Mouse (Mus musculus) left cerebral cortex, adult 11 months (tissue): ENCODE data around the gene Slc6a2.

Experiments used
- DNase-seq: peaks from one replicate; pipeline ENCODE4 v3.0.0; 2022; ENCODE audit warnings: low spot score

The Slc6a2 gene

GRCm38 (mm10) chr8:92959779-92960178 lies at the start of gene Slc6a2:
Gene Slc6a2, plus strand, starts transcription at chr8:92960079.
- DNase-seq = no peak

GRCm38 (mm10) chr8:92911477-92911876 lies 48.4 kb upstream of the Slc6a2 start:
- no peak for DNase-seq

GRCm38 (mm10) chr8:92913396-92913795 lies 46.5 kb upstream of the Slc6a2 start:
- no peak for DNase-seq

GRCm38 (mm10) chr8:92916082-92916481 lies 43.8 kb upstream of the Slc6a2 start:
- no peak for DNase-seq

- no peak for DNase-seq
These were observed 38.1 kb upstream of the Slc6a2 start for GRCm38 (mm10) chr8:92921768-92922167.

- DNase-seq = no peak
These were observed 30.9 kb upstream of the Slc6a2 start for GRCm38 (mm10) chr8:92928986-92929385.

- no peak for DNase-seq
These were observed 21.8 kb upstream of the Slc6a2 start for GRCm38 (mm10) chr8:92938056-92938455.

GRCm38 (mm10) chr8:92949071-92949470 lies 10.8 kb upstream of the Slc6a2 start:
- no peak for DNase-seq

GRCm38 (mm10) chr8:92950639-92951371 lies 9.1 kb upstream of the Slc6a2 start:
- DNase-seq = no peak

GRCm38 (mm10) chr8:92954044-92954443 lies 5.8 kb upstream of the Slc6a2 start:
- no peak for DNase-seq

- DNase-seq = no peak
These were observed 602 bp downstream of the Slc6a2 start for GRCm38 (mm10) chr8:92960451-92960911.

- DNase-seq = no peak
These were observed 1.2 kb downstream of the Slc6a2 start for GRCm38 (mm10) chr8:92961088-92961487.

GRCm38 (mm10) chr8:92964556-92964955 lies 4.7 kb downstream of the Slc6a2 start:
- no peak for DNase-seq

GRCm38 (mm10) chr8:92972949-92973348 lies 13.1 kb downstream of the Slc6a2 start:
- no peak for DNase-seq

GRCm38 (mm10) chr8:92976656-92977055 lies 16.8 kb downstream of the Slc6a2 start:
- no peak for DNase-seq

GRCm38 (mm10) chr8:92982491-92982890 lies 22.6 kb downstream of the Slc6a2 start:
- no peak for DNase-seq

- DNase-seq = no peak
These were observed 24.5 kb downstream of the Slc6a2 start for GRCm38 (mm10) chr8:92984376-92984775.

GRCm38 (mm10) chr8:92996840-92997239 lies 37.0 kb downstream of the Slc6a2 start:
- peak; percentile 25 for DNase-seq

GRCm38 (mm10) chr8:92998600-92998999 lies 38.7 kb downstream of the Slc6a2 start:
- DNase-seq = peak; percentile 12

- peak; percentile 10 for DNase-seq
These were observed 50.4 kb downstream of the Slc6a2 start for GRCm38 (mm10) chr8:93010286-93010685.

GRCm38 (mm10) chr8:93011439-93011838 lies 51.6 kb downstream of the Slc6a2 start:
- DNase-seq = peak; percentile 62

- DNase-seq = no peak
These were observed 52.3 kb downstream of the Slc6a2 start for GRCm38 (mm10) chr8:93012226-93012625.

- no peak for DNase-seq
These were observed 54.4 kb downstream of the Slc6a2 start for GRCm38 (mm10) chr8:93014300-93014699.

GRCm38 (mm10) chr8:93021738-93022137 lies 61.9 kb downstream of the Slc6a2 start:
- no peak for DNase-seq
